Mouse (Mus musculus) mouse embryonic stem cell (cell line): Measurements from ENCODE around the gene Plcb1.

Source experiments
- in situ Hi-C, 2 experiments: fragments of 300-500 bp; cut with MboI; formaldehyde crosslinking; loops; 1 replicate in 1 of 2; 3 replicates in 1 of 2; pipeline ENCODE4 v1.14.3; 2019 to 2020; ENCODE audit warnings: low sequenced_read_pairs in 2 of 2, low pct_unique_long_range_greater_than_20kb in 1 of 2, mixed read lengths in 1 of 2; ENCODE audit not compliant: unreplicated experiment in 1 of 2

The Plcb1 gene

GRCm38 (mm10) chr2:135488277-135488676 lies 702.4 kb downstream of the Plcb1 start:
- in situ Hi-C loops: no loop called here

DNA sequence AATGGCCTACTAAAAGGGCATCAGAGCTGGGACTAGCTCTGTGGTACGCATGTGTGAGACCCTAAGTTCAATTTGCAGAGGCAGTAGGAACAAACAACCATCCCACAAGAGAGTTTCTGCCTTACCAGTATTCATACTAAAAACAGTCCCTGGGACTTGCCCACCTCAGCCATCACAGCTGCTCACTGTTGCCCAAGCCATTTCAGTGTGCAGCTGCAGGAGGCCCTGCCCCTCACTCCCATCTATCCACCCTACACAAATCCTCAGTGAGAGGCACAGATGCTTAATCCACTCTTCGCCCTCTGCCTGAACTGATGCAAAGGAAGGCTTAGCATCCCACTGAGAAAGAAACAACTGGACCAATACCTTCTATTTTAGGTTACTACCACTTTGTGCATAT lies 703.3 kb downstream of the Plcb1 start:
- in situ Hi-C loops: no loop called here

DNA sequence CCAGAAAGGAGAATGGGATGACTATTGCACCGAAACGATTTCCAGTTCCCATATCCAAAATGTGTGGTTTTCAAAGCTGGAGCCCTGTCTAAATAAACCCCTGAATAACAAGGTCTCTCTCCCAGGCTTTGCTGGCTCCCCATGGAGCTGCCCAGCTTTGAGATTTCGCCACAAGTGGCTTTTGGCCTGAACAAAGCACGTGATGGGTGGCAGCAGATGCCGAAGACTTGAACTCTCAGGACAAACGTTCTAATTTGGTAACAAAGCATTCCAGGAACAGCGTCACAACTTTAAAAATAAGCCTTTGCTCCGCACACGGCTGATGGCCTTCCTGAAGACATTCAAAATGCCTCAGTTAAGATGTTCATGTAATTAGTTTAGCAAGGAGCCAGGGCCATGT lies 706.9 kb downstream of the Plcb1 start:
- in situ Hi-C loops: no loop called here

DNA sequence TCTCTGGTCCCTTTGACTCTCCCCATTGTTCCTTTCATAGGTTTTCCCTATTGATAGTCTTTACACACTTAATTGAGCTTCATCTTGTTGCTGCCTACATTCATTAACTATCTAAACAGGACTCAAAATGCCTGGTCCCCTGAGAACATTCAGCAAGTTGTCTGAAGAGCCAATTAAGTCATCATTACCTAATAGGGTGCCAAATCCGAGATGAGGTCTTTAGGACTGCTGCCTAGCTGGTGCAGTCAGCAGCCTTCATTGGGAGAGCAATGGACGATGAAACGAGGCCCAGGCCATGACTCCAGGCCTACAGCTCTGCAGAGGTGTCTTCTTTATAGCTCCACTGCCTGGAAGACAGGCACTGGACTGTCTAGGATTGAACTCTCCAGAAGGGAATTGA lies 710.7 kb downstream of the Plcb1 start:
- in situ Hi-C loops: no loop called here

DNA sequence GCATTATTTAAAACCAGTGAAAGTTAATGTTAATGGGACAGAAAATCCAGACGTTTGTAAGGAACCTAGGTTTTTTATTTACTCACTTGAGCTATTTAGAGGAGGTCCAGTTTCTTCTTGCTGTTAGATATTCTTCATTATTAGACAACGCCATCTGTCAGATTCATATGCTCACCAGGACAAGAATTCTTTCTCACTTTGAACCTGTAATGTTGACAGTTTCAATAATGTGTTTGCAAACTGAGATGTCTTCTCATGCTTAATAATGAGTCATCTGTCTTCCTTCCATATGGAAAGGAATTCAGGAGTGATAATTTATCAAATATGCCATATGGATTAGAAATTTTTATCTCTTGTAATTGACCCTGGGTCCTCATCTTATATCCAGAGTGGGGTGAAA lies 711.4 kb downstream of the Plcb1 start:
- in situ Hi-C loops: no loop called here

- in situ Hi-C loops: no loop called here
These were observed 715.0 kb downstream of the Plcb1 start for GRCm38 (mm10) chr2:135500872-135501271.

- in situ Hi-C loops: no loop called here
These were observed 717.6 kb downstream of the Plcb1 start for GRCm38 (mm10) chr2:135503328-135503997.

- in situ Hi-C loops: no loop called here
These were observed 718.1 kb downstream of the Plcb1 start for GRCm38 (mm10) chr2:135503998-135504354.

DNA sequence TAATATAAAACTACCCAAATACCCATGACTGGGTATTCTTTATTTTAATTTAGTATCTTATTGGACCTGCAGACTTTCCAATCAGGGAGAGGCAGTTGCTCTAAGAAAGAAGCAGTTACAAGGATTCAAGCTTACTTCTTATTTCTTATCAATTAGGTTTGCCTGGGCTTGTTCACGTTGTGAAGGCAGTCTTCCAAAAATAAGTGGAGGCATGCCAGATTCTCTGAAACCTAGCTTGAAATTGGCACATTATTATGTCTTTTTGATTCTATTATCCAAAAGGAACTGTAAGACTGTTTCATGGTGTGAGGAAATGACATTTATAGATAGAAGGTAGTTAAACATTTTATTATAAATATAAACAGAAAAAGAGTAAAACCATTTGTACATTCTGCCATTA lies 721.2 kb downstream of the Plcb1 start:
- in situ Hi-C loops: no loop called here

DNA sequence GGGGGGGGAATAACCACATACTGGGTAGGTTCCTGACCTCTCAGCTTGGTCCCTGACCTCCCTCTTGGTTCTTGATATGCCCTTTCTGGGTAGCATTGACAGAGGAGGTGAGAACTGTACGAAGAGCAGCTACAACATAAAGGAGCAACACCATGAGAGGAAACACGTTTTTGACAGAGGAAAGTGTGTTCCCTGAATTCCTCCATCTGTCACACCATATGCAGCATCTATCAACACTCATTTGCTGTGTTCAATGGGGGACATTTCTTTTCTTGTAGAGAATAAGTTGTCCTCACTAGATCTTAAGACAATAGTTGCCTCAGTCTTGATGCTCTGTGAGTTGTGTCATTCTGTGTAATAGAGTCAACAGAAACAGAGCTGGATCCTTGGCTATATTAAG lies 733.1 kb downstream of the Plcb1 start:
- in situ Hi-C loops: no loop called here
